ENCODE assay signal across 20 mouse cellular contexts in the genomic region with DNA sequence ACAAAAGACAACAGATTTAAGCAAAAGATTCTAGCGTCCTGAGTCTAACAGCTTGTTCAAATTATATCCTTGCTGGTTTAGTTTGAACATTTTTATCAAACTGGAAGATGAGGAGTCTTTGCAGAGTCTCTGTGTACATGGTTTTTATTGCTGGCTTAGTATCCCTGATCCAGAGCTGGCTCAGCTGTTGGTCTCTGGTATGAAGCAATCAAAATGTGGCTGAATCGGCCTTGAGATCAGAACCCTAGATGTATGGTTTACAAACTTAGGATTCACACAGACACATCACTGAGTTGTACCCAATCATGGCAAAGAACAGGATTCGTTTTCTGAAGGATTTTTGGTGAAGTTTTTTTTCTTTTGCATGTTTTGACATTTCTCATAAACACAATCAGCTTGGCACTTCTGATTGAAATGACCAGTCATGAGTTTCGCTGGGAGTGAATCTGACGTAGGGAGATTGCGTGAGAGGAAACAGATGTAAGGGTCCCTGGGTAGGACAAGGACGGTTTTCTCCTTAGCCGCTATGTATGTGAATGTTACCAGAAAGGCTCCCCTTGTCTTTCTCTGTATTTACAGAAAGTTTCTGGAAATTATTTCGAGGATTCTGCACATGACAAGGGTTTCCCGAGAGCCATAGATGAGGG.
"Had no signal": no experiment of that assay in that cellular context is flagged by ENCODE, and none has a peak within 500 bp of the region (broad histone marks: within the 10 kb centered on the region; RNA-seq: fewer than 3 reads in every experiment).

No protein-coding gene starts in this region.

- H3K27me3 ChIP-seq: intestine, embryonic 15.5 days; kidney, embryonic 15.5 days; limb, embryonic 12.5 days; limb, embryonic 15.5 days; midbrain, embryonic 12.5 days; midbrain, embryonic 15.5 days; neural tube, embryonic 12.5 days; neural tube, embryonic 15.5 days had no signal

- H3K9me3 ChIP-seq: intestine, embryonic 15.5 days; kidney, embryonic 15.5 days; limb, embryonic 12.5 days; limb, embryonic 15.5 days; midbrain, embryonic 12.5 days; midbrain, embryonic 15.5 days; neural tube, embryonic 12.5 days; neural tube, embryonic 15.5 days had no signal

- H3K4me2 ChIP-seq: intestine, embryonic 15.5 days; kidney, embryonic 15.5 days; limb, embryonic 12.5 days; limb, embryonic 15.5 days; liver, embryonic 11.5 days; midbrain, embryonic 12.5 days; midbrain, embryonic 15.5 days; neural tube, embryonic 12.5 days; neural tube, embryonic 15.5 days had no signal

- ATAC-seq: intestine, embryonic 15.5 days; liver, postnatal 0 days; midbrain, embryonic 15.5 days had no signal

- H3K4me1 ChIP-seq: midbrain, embryonic 15.5 days had no signal

- DNase-seq: kidney, adult 11 months; kidney, adult 8-10 months; kidney, postnatal 10 days; kidney, postnatal 36 days; left cerebral cortex, postnatal 4 days; liver, postnatal 0 days; right cerebral cortex, adult 18-20 months; right cerebral cortex, postnatal 14 days; right cerebral cortex, postnatal 4 days; thymus, postnatal 25 days had no signal

- H3K27ac ChIP-seq: intestine, embryonic 15.5 days; kidney, embryonic 15.5 days; limb, embryonic 12.5 days; liver, embryonic 14.5 days; midbrain, embryonic 12.5 days; midbrain, embryonic 15.5 days; neural tube, embryonic 12.5 days; neural tube, embryonic 15.5 days had no signal

- H3K4me3 ChIP-seq: intestine, embryonic 15.5 days; kidney, embryonic 15.5 days; limb, embryonic 12.5 days; limb, embryonic 15.5 days; midbrain, embryonic 12.5 days; midbrain, embryonic 15.5 days; neural tube, embryonic 12.5 days; neural tube, embryonic 15.5 days had no signal

- H3K9ac ChIP-seq: intestine, embryonic 15.5 days; kidney, embryonic 15.5 days; limb, embryonic 12.5 days; limb, embryonic 15.5 days; liver, embryonic 14.5 days; liver, postnatal 0 days; midbrain, embryonic 12.5 days; midbrain, embryonic 15.5 days; neural tube, embryonic 12.5 days; neural tube, embryonic 15.5 days had no signal

- H3K36me3 ChIP-seq: intestine, embryonic 15.5 days; kidney, embryonic 15.5 days; limb, embryonic 12.5 days; limb, embryonic 15.5 days; midbrain, embryonic 12.5 days; midbrain, embryonic 15.5 days; neural tube, embryonic 12.5 days; neural tube, embryonic 15.5 days had no signal
